Mouse (Mus musculus) erythroid progenitor cell, adult 5-6 weeks (primary cell): Measurements from ENCODE around the gene Npas3. TPM values are rescaled to one million over a fixed set of nuclear protein-coding genes. Genes with fewer than 3 reads are reported as not detected.

ENCODE experiments used
- ATAC-seq: replicated peaks from 2 replicates; pipeline ENCODE4 v1.8.0; 2016; ENCODE audit warnings: moderate number of reproducible peaks, mild to moderate bottlenecking, moderate TSS enrichment, inconsistent platforms; ENCODE audit not compliant: poor library complexity, low FRiP score, severe bottlenecking
- total RNA-seq, 2 experiments: library from RNA; stranded (forward) in 1 of 2; stranded (reverse) in 1 of 2; fragments of 150-400 nt in 1 of 2; fragments of 186-747, 209-891 nt in 1 of 2; gene quantifications; 2 replicates each; pipeline versions ENCODE4 v1.2.3 to v1.2.4; 2015 to 2017; ENCODE audit warnings: low replicate concordance in 2 of 2

The Npas3 gene
- total RNA-seq, 2 experiments from 2014 or later, result not detected

DNA sequence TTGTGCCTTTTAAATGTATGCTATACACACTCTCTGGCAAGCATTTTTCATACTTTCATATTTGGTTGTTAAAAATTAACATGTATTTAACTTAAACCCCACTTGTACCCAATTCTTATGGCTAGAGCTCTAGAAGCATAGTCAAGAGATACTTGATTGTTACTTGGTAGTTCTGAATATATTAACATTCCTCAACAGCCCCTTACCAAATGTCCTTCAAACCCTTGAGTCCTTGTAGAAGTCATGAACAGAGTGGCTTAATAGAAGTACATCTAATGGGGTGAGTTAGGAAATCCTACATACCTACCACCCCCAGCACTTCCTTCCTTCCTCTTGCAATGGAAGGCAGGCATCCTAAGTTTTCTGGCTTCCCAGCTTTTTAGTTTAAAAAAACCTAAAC, 766.8 kb downstream of the Npas3 start:
- no peak for ATAC-seq

DNA sequence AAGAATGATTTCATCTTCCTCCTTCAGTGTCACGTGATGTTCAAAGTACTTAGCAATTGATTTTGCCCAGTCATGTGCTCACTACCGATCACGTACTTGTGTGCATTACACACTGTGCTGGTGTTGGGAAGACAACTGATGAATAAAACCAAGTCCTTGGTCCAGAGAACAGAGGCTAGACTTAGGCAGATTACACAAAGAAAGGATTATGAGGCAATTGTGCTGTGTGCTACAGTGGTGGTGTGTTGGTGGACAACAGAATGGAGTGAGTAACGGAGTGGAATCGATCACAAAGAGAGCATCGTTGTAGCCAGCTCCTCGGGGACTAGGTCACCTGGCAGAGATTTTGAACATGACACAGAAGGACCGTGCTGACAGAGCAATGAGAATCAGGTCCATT, 769.5 kb downstream of the Npas3 start:
- ATAC-seq, result no peak

DNA sequence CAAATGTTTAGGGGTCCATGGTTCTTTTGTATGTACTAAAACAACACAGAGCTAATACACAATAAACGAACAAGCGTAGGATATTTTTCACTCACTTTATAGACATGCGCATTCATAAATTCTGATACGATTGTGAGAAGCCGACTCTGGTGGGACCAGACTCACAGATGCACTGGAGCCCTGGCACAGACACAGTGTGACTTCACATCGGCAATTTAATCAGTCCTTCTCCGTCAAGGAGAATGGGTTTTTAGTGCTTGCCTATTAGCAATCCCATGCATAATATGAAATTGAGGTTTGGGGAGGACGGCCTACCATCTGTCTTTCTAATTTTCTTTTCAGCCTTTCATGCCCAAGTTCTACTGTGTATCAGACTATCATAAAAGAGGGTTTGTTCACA, 771.5 kb downstream of the Npas3 start:
- ATAC-seq, result no peak

DNA sequence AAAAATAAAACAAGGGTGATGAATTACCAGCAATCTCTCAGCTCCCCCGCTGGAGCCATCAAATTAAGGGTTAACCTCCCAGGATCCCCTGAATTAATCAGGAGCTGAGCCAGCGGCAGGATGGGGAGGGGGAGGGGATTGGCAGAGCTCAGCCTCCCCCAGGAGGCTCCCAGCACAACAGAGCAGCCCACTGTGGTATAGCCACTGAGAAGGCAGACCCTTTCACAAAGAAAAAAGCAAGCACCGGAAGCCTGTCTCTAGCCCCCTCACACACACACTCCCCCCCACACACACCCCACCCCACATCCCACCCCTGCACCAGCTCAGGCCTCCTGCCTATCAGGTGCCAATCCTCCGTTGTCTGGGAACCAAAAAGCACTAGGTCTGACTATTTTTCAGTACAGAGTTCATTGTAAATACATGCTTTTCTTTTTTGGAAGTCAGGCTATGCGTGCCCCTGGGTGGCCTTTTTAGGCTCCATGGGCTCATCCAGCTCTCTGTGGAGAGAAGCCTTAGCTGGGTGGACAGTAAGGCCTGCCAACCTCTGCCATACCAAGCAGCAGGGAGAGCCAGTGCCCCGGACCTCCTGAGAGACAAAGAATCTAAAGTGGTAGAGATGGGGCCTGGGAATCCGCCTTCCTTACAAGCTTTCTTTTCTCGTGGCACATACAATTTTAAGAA, 786.3 kb downstream of the Npas3 start:
- no peak for ATAC-seq

DNA sequence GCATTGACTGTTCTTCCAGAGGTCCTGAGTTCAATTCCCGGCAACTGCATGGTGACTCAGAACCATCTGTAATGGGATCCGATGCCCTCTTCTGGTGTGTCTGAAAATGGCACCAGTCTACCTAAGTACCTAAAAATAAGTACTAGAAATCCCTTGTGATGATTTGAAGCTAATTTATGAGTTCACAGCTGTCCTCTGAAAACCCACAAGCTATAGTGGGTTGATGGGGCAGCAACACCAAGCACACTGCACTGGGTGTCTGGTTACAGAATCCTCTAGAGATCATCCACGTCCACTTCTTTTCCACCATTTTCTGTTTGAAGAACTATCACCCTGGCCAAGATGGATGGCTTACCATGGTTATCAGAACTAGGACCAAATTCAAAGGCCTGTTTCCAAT, 789.1 kb downstream of the Npas3 start:
- ATAC-seq, result no peak

DNA sequence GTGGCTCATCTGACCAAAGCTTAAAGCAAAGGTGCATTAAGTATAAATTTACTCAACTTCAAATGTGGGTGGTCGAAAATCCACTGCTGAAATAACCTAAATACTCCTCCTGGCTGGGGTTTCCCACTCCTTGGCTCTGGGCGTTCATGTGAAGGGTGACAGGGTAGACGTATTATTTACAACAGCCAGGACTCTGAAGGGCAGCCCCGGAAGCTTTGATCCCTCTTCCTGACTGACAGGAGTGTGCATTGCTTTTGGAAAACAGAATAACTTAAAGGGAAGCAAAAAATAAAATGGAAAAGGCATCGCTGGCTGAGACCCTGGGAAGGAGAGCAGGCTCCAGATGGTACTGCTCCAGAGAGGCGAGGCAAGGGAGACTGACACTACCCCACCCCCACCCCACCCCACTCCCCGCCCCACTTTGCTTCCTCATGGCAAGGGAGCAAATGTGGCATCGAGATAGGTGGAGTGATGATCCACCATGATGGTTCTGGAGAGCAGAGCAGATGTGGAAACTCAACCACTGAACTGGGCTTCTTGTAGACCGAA, 794.6 kb downstream of the Npas3 start:
- no peak for ATAC-seq

DNA sequence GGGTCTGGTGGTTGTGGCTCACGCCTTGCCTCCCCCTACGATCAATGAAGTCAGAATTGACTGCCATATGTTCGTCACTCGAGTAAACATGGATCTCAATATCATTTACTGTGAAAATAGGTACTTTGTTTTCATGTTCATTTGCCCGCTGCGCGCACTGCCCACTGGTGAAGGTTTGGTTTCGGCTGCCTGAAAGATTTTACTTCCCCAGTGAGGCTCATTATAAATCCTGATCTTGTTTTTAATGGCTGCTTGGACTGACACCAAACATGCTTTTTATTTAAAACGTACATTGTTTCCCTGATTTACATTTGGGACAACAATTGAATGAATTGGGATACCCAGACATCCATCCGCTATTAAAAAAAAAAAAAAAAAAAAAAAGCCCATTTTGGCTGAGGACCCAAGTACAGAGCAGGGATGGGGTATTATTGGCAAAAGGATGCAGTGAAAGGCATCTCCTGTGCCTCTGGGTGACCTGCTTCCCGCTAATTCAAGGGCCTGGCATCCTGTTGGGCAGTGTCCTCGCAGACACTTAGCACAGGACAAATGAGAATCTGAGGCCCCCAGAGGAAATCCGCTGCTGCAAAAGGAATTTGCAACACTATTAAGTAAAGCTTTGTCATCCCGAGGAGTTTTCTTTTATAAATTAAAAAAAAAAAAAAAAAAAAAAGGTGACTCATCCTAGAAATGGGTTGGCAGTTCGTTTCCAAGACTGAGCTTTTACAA, 796.3 kb downstream of the Npas3 start:
- no peak for ATAC-seq

DNA sequence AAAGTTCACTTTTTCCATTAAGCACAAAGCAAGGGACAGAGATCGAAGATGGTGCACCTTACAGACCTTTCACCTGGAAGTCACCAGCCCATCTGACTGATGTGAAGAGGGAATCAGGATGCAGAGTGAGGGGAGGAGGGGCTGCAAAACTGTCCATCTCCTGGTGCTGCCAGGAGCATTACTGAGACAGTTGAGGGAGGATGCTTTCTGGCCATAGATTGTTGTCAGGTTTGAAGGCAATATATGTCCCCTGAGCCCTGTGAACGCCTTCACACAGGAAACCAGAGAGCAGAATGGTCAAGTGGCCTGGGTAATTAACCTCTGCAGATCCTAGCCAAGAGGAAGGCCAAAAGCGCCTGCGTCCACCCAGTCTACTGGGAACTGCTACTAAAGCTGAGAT, 796.9 kb downstream of the Npas3 start:
- ATAC-seq, result no peak

DNA sequence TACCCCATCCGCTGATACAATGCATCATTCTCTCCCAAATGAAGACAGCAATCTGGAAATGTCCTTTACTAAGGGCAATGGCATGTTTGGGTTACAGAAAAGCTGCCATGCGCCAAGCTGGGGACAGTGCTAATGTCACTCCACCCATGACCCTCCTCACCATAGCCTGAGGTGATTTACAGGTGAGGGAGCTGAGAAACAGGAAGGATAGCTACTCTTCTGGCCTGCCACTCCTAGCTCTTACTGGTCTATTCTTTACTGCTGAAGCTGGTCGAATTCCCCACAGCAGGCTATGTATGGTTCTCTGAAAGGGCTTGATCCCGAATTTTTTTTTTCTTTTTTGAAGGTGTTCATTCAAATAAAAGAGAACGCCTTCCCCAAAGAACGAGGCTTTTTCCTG, 798.3 kb downstream of the Npas3 start:
- ATAC-seq, result no peak

DNA sequence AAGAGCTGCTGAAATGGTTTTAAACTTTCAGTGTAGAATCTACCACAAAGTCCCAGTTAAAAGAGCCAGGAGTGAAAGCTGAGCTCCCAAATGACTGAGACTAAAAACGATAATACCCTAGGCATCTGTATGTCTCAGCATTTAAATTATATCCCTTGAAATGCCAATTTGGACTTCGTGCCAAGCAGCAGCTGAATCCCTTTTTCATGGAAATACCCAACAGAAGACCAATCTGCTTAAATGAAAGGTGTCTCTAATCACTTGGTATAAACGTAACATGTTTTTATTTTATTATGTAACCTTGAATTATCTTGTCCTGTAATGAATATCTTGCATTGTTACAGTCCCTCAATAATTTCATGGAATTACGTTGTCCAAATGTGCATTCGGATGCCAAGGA, 799.6 kb downstream of the Npas3 start:
- ATAC-seq, result no peak

DNA sequence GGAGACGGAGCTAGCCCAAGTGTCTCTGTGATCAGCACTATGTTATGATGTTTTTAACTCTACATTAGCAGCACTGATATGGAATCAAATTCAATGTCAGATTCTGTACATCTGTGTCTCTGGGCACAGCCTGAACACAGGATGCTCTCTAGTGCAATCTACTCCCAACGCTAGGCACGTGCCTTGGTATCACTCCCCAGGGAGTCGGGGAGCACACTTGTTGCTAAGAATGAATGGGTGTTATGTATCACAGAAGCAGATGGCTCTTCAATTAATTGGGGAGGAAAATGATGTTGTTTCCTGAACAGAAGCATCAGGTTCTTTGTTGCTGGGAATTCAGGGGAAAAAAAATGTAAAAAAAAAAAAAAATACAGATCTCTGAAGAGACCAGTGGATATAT, 801.4 kb downstream of the Npas3 start:
- ATAC-seq, result no peak

DNA sequence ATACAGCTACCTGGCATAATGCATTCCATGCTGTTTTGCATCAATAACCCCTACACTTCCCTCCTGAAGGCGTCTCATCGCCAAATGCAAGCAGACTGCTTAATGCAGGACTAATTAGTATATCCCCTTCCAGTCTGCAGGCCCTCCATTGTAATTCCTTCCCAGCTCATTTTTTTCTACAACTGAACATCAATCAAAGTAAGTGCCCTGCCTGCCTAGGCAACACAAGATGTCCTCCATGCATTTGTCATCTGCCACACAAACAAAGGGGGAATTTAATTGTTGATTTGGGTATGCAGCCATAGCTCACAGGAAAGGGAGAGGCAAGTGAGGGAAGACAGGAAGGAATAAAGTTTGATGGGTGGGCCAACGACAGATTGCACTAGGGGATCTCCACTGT, 804.5 kb downstream of the Npas3 start:
- ATAC-seq, result no peak

DNA sequence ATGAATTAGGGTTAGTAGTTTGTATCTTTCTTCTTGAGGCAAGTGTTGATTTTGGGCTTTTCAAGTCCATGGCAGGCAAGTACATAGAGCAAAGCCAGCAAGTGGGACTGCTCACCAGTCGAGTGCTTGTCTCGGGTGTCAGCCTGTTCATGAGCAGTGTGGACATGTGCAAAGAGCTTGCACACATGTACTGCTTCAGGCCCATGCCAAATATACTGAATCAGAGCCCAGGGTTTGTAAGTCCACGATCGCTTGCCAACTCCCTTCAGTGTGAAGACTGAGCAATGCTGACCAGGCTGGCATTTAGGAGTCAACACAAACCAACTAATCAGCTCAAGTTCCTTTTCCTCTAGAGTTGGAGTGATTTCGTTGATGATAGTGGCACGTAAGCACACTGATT, 805.1 kb downstream of the Npas3 start:
- no peak for ATAC-seq

DNA sequence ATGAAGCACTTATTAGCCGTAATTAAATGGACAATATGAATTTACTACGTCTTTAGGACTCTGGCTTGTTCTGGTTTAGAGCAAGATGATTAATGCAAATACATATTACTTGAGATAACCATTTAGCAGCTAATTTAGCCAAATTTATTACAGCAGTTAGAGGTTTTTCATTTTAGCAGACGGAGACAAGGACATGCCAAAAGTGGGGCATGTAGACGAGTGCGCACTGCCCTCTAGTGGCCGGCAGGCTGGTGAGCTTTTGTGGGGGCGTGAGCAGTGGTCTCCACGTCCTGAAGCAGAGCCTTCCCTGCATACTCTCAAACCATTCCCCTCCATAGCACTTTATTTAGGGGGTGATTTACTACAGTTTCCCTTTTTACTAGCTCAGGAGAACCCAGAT, 812.3 kb downstream of the Npas3 start:
- ATAC-seq, result no peak

DNA sequence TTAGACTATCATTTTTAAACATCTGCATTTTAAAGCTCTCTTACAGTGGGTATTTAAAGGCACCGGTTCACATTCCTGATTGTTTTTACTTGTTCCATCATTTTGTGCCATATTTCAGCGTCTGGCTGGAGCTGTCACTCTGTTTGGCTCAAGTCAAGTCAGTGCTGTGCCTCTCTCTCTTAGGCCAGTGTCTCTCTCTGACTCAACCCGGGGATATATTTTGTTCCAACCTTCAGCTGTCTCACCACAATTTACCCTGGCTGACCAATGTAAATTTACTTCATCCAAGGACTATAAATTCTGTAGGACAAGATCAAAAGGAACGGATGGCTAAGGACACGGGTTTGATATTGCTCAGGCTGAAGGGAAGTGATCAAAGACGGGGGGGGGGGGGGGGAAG, 812.7 kb downstream of the Npas3 start:
- ATAC-seq, result no peak

DNA sequence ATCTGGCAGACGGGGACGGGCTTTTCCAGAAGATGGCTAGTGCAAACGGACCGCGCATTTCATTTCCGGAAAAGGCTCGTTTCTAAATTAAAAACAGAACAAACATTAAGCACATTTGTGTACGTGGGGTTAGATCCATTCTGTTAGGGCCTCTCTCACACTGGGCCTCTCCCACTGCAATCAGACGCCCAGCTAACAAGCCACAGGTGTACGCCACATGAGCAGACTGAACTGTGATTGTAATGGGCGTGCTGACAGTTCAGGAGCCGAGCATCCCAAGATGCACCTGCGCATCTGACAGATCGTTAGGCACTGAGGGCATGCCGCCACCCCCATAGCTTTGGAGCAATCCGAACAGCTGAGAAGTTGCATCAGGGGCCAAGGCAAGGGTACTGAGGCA, 816.5 kb downstream of the Npas3 start:
- ATAC-seq, result no peak

DNA sequence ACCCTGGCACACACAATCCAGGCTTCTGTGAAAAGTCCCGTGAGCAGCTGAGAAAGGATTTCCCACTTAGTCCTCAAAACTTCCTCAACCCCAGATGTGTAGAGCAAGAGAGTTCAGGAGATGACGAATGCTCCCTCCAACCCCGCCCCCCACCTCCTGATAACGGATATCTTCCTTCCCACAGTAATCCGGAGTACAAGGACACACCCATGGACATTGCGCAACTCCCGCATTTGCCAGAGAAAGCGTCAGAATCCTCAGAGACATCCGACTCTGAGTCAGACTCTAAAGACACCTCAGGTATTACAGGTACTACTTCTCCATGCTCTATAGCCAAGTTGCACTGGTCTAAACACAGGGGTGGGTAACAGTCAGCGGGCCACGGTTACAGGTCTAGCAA, 817.1 kb downstream of the Npas3 start:
- no peak for ATAC-seq

DNA sequence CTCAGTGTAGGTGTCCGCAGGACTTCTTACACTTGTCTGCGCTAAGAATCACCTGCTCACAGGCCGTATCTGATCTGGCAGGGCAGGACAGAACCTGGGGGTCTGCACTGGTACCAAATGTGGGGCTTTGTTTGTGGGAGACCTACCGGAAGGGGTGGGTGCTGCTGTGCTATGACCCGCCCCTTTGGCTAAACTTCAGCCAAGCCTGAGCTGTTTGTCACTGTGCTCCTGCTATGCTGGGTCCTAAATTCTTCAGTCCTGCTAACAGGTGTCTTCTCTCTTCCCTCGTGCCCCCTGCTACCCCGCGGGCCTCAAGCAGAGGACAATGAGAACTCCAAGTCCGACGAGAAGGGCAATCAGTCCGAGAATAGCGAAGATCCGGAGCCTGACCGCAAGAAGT, 818.9 kb downstream of the Npas3 start:
- no peak for ATAC-seq

DNA sequence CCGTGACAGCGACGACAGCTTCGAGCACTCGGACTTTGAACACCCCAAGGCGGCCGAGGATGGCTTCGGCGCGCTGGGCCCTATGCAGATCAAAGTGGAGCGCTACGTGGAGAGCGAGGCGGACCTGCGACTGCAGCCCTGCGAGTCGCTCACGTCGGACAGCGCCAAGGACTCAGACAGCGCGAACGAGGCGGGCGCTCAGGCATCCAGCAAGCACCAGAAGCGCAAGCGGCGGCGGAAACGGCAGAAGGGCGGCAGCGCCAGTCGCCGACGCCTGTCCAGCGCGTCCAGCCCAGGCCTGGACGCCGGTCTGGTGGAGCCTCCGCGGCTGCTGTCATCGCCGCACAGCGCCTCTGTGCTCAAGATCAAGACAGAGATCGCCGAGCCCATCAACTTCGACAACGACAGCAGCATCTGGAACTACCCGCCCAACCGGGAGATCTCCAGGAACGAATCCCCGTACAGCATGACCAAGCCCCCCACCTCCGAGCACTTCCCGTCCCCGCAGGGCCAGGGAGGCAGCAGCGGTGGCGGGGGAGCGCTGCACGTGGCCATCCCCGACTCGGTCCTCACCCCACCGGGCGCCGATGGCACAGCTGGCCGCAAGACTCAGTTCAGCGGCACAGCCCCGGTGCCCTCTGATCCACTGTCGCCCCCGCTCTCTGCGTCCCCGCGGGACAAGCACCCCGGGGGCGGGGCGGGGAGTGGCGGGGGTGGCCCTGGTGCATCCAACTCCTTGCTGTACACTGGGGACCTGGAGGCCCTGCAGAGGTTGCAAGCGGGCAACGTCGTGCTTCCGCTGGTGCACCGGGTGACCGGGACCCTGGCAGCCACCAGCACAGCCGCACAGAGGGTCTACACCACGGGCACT, 819.6 kb downstream of the Npas3 start:
- no peak for ATAC-seq

DNA sequence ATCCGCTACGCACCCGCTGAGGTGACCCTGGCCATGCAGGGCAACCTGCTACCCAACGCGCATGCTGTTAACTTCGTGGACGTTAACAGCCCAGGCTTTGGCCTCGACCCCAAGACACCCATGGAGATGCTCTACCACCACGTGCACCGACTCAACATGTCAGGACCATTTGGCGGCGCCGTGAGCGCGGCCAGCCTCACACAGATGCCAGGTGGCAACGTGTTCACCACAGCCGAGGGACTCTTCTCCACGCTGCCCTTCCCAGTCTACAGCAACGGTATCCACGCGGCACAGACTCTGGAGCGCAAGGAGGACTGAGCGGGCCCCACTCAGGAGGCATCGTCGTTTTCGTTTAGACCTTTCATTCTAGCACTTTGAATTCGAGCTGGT, 820.3 kb downstream of the Npas3 start:
- no peak for ATAC-seq

DNA sequence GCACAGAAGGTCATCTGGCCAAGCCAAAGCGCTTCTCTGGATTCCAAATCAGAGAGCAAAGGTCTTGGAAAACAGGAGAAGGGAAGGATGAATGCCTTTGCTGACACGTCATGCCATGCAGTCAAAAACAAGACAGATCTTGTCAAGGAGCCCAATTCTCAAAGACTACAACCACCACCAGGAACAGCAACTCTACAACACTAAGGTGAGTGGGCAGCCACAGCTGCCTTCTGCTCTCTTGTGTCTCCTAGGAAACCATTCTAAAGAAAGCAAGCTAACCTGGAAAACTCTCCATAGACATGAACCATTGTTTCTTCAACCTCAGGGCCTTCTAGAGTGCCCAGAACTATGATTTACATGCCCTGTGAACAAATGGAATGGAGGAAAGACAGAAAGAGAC, 825.5 kb downstream of the Npas3 start:
- no peak for ATAC-seq
